Mouse (Mus musculus) limb, embryonic 11.5 days (tissue): Measurements from ENCODE around the gene Pdia4. TPM values are rescaled to one million over a fixed set of nuclear protein-coding genes. Genes with fewer than 3 reads are reported as not detected.
"Not testable (repeated sequence)": the region's sequence is repeated elsewhere in the genome, so short reads cannot be mapped to it uniquely, and the experiment has no call there.

ENCODE experiments used
- ATAC-seq: fragments of 200-750 bp; cut with Nextera tagmentation; 2 replicates; pipeline ENCODE4 v1.8.0; 2017; ENCODE audit warnings: low read depth; ENCODE audit not compliant: insufficient number of reproducible peaks, low FRiP score, low TSS enrichment
- DNase-seq: peaks from one replicate; pipeline ENCODE4 v3.0.0-alpha.2; 2015; ENCODE audit warnings: low spot score
- H3K27ac ChIP-seq: fragments of 300-500 bp; sonication (generic); replicated peaks from 2 replicates; pipeline ENCODE4 v1.5.1; 2014; ENCODE audit warnings: low read depth, mild to moderate bottlenecking, low read length
- H3K27me3 ChIP-seq: fragments of 300-500 bp; sonication (generic); 2 replicates; pipeline ENCODE4 v1.6.1; 2014; ENCODE audit warnings: mild to moderate bottlenecking, low read length, mixed read lengths; ENCODE audit not compliant: control insufficient read depth, insufficient read depth
- H3K36me3 ChIP-seq: fragments of 300-500 bp; sonication (generic); 2 replicates; pipeline ENCODE4 v1.6.1; 2014; ENCODE audit warnings: mild to moderate bottlenecking, low read length, moderate library complexity, mixed read lengths; ENCODE audit not compliant: control insufficient read depth, insufficient read depth
- H3K4me1 ChIP-seq: fragments of 300-500 bp; sonication (generic); 2 replicates; pipeline ENCODE4 v1.6.1; 2014; ENCODE audit warnings: low read length, mixed read lengths; ENCODE audit not compliant: control insufficient read depth, insufficient read depth
- H3K4me2 ChIP-seq: fragments of 300-500 bp; sonication (generic); 2 replicates; pipeline ENCODE4 v1.6.1; 2014; ENCODE audit warnings: low read depth, mild to moderate bottlenecking, moderate library complexity; ENCODE audit not compliant: severe bottlenecking
- H3K4me3 ChIP-seq: fragments of 300-500 bp; sonication (generic); 2 replicates; pipeline ENCODE4 v1.5.1; 2014; ENCODE audit warnings: low read depth, low read length
- H3K9ac ChIP-seq: fragments of 300-500 bp; sonication (generic); 2 replicates; pipeline ENCODE4 v1.6.1; 2014; ENCODE audit warnings: mild to moderate bottlenecking, low read length
- H3K9me3 ChIP-seq: fragments of 300-500 bp; sonication (generic); 2 replicates; pipeline ENCODE4 v1.6.1; 2016; ENCODE audit warnings: low read length; ENCODE audit not compliant: control insufficient read depth
- WGBS: fragments of 180-500 bp; shearing (Covaris S2); extraction: QIAGEN DNeasy Blood & Tissue Kit; methylation state at CpG from one replicate; pipeline ENCODE4 v1.1.7; 2014; 5-methylcytosine and 5-hydroxymethylcytosine counted together
- polyA plus RNA-seq: library from polyadenylated mRNA; unstranded; fragments of >200 nt; fragmentation: Nextera tagmentation; extraction: Ambion mirVana; gene quantifications from 2 replicates; pipeline ENCODE4 v1.2.1, GENCODE M21; 2014

The Pdia4 gene
- polyA plus RNA-seq, 1 experiment from 2014 or later: 322 TPM

- H3K4me2 ChIP-seq, H3K27me3 ChIP-seq, H3K27ac ChIP-seq, H3K9ac ChIP-seq, ATAC-seq, H3K4me1 ChIP-seq, DNase-seq, H3K9me3 ChIP-seq, H3K4me3 ChIP-seq, H3K36me3 ChIP-seq: not testable (repeated sequence)
- WGBS: 56% methylated on average over 6 of the region's 20 CpGs
Observed at GRCm38 (mm10) chr6:47767355-47767754, 45.9 kb downstream of the Pdia4 start.

GRCm38 (mm10) chr6:47762686-47763085 lies 50.5 kb downstream of the Pdia4 start:
- not testable (repeated sequence) for ATAC-seq, H3K4me1 ChIP-seq, H3K4me2 ChIP-seq, H3K4me3 ChIP-seq, H3K27ac ChIP-seq, DNase-seq, H3K27me3 ChIP-seq, H3K36me3 ChIP-seq, H3K9ac ChIP-seq, H3K9me3 ChIP-seq
- WGBS: 61% methylated on average over 8 of the region's 10 CpGs

DNA sequence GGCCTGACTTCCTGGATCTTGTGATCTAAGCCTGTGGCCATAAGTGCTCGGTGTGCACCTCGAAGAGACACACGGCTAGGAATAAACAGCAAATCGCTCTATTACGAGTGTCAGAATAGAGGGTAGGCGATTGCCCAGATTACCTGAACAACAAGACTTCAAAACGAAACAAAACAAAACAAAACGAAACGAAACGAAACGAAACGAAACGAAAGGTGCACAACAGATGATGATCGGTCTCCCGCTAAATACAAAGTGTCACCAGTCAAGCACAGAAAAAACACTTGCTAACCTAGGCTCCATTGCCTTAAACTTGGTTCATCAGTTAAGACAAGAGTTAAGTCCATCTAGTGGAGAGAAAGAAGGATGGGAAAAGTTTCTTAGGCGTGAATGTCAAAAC lies 53.8 kb downstream of the Pdia4 start:
- not testable (repeated sequence) for H3K9ac ChIP-seq, H3K4me1 ChIP-seq, H3K4me3 ChIP-seq, H3K27me3 ChIP-seq, H3K27ac ChIP-seq, DNase-seq, H3K4me2 ChIP-seq, H3K9me3 ChIP-seq, H3K36me3 ChIP-seq, ATAC-seq
- 80% methylated on average over 13 of the region's 16 CpGs for WGBS

DNA sequence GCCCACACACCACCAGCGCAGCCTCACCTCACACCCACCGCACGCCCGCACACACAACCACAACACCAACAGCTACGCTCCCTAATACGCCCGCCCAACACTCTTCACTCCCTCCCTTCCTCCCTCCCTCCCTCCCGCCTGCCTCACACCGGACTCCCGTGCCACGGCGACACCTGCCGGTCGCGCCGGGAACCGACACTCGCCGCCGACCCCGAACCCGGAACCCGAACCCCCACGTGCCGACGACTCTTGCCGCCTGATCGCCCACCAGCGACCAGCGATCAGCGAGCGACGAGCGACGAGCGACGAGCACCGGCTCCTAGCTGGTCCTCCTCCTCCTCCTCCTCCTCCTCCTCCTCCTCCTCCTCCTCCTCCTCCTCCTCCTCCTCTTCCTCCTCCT lies 55.4 kb downstream of the Pdia4 start:
- WGBS: 5% methylated on average over 16 of the region's 38 CpGs
- not testable (repeated sequence) for H3K27me3 ChIP-seq, H3K4me2 ChIP-seq, H3K27ac ChIP-seq, H3K36me3 ChIP-seq, H3K9me3 ChIP-seq, H3K9ac ChIP-seq, ATAC-seq, DNase-seq, H3K4me1 ChIP-seq, H3K4me3 ChIP-seq

GRCm38 (mm10) chr6:47757429-47757828 lies 55.8 kb downstream of the Pdia4 start:
- not testable (repeated sequence) for H3K4me3 ChIP-seq
- 18% methylated on average over 3 of the region's 22 CpGs for WGBS

DNA sequence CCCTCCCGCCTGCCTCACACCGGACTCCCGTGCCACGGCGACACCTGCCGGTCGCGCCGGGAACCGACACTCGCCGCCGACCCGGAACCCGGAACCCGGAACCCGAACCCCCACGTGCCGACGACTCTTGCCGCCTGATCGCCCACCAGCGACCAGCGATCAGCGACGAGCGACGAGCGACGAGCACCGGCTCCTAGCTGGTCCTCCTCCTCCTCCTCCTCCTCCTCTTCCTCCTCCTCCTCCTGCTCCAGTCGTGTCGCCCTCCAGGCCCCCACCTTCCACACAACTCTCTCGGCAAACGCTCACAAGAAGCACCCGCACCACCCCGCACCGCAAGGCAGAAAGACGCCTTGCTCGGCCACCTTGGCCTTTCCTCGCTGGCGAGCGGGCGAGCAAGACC lies 60.1 kb downstream of the Pdia4 start:
- H3K4me1 ChIP-seq, H3K27ac ChIP-seq, H3K4me2 ChIP-seq, H3K4me3 ChIP-seq, H3K9me3 ChIP-seq, H3K9ac ChIP-seq, H3K27me3 ChIP-seq, H3K36me3 ChIP-seq, ATAC-seq, DNase-seq: not testable (repeated sequence)
- 4% methylated on average over 9 of the region's 44 CpGs for WGBS

More at GRCm38 (mm10) chr6:47757429-47757828, 55.8 kb downstream of the Pdia4 start:
- H3K27me3 ChIP-seq, H3K36me3 ChIP-seq, ATAC-seq, DNase-seq, H3K9me3 ChIP-seq, H3K4me2 ChIP-seq, H3K9ac ChIP-seq, H3K27ac ChIP-seq, H3K4me1 ChIP-seq: not testable (repeated sequence)

- not testable (repeated sequence) for H3K4me1 ChIP-seq, H3K4me3 ChIP-seq, ATAC-seq, H3K36me3 ChIP-seq, H3K27me3 ChIP-seq, H3K9me3 ChIP-seq, H3K9ac ChIP-seq, H3K4me2 ChIP-seq, H3K27ac ChIP-seq, DNase-seq
- WGBS: 9% methylated on average over 8 of the region's 25 CpGs
Observed at GRCm38 (mm10) chr6:47748306-47748705, 64.9 kb downstream of the Pdia4 start.

- H3K27me3 ChIP-seq, H3K9ac ChIP-seq, H3K4me3 ChIP-seq, H3K4me2 ChIP-seq, H3K4me1 ChIP-seq, DNase-seq, H3K36me3 ChIP-seq, H3K27ac ChIP-seq, H3K9me3 ChIP-seq, ATAC-seq: not testable (repeated sequence)
- 65% methylated on average over 3 of the region's 8 CpGs for WGBS
Observed at GRCm38 (mm10) chr6:47747886-47748285, 65.3 kb downstream of the Pdia4 start.
